Mouse (Mus musculus): ENCODE measurements around the gene Doc2g. TPM values are rescaled to one million over a fixed set of nuclear protein-coding genes. Genes with fewer than 3 reads are reported as not detected.
"Not testable (repeated sequence)": the region's sequence is repeated elsewhere in the genome, so short reads cannot be mapped to it uniquely, and the experiment has no call there.

The Doc2g gene
- polyA plus RNA-seq, 1 experiment from 2014 or later, result 8.1 TPM

DNA sequence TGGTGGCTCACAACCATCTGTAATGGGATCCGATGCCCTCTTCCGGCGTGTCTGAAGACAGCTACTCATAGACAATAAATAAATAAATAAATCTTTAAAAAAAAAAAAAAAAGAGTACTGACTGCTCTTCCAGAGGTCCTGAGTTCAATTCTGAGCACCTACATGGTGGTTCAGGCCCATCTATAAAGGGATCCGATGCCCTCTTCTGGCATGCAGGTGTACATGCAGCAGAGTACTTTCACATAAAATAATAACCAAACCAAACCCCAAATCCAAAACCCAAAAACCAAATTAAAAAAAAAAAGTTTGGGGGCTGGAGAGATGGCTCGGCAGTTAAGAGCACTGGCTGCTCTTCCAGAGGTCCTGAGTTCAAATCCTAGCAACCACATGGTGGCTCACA, 46.0 kb downstream of the Doc2g start:
- 83% methylated on average over 5 of the region's 5 CpGs for WGBS
- not testable (repeated sequence) for ATAC-seq; H3K27me3 ChIP-seq (ENCODE audit: control insufficient read depth, insufficient read depth, low read depth, low read length); H3K9me3 ChIP-seq (replicated peaks; ENCODE audit: control insufficient read depth, low read length, poor library complexity, severe bottlenecking); H3K4me2 ChIP-seq (ENCODE audit: low read length); H3K27ac ChIP-seq (ENCODE audit: low read length); H3K36me3 ChIP-seq (ENCODE audit: control insufficient read depth, insufficient read depth, low read length); H3K4me1 ChIP-seq (ENCODE audit: control insufficient read depth, insufficient read depth, low read length); H3K9ac ChIP-seq (ENCODE audit: low read depth, low read length); H3K4me3 ChIP-seq (ENCODE audit: low read depth, low read length)

DNA sequence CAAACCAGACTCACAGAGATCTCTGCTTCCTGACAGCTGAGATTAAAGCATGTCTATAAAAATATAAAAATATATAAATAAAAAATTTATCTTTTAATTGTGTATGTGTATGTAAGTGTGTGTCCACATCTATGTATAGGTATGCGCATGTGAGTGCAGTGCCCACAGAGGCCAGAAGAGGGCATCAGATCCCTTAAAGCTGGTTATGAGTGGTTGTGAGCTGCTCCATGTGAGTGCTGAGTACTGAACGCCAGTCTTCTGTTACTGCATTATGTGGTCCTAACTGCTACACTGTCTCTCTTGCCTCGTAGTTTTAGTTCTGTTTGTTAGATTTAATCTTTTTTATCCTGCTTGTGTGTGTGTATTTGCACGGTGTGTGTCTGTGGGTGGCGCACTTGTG, 47.9 kb downstream of the Doc2g start:
- Histone ChIP-seq H3K4me3 (ENCODE audit: low read depth, low read length) (no peak overlapping the region), H3K36me3 (ENCODE audit: control insufficient read depth, insufficient read depth, low read length) (no peaks in the 10 kb centered on the region), H3K4me1 (ENCODE audit: control insufficient read depth, insufficient read depth, low read length) (no peaks in the 10 kb centered on the region), H3K4me2 (ENCODE audit: low read length) (no peak overlapping the region), H3K9me3 (replicated peaks; ENCODE audit: control insufficient read depth, low read length, poor library complexity, severe bottlenecking) (no peaks in the 10 kb centered on the region), H3K9ac (ENCODE audit: low read depth, low read length) (no peak overlapping the region), H3K27ac (ENCODE audit: low read length) (no peak overlapping the region), H3K27me3 (ENCODE audit: control insufficient read depth, insufficient read depth, low read depth, low read length) (no peaks in the 10 kb centered on the region)
- ATAC-seq, result no peak
- WGBS, result 97% methylated on average over 5 of the region's 5 CpGs

DNA sequence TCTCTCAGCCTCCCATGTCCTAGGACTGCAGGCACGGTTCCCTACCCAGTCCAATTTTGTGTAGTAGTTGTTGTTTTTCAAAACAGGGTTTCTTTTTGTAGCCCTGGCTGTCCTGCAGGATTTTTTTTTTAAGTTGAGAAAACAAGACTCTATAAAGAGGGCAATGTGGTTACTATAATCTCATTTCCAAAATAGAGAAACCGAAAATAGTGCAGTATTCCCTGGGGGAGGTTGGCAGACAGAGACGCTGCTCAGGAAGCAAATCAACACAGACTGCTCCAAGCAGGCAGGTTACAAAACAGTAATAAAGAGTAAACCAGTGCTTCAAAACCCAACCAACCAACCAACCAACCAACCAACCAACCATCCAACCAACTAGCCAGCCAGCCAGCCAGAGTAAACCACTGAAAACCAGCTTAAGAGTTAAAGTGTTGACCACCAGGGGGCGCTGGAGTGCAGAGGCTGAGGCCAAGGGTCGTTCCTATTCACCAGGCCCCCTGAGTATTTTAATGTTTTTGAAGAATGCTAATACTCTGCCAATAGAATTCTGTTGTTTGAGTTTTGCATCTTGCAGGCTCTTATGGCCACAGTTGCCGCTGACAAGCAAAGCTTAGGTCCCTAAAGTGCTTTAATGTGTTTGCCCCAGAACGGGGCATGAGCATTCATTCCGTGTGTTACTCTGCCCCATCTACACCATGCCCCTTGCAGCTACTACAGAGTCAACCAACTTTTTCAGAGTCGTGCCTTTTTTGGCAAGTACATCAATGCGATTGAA, 48.8 kb downstream of the Doc2g start:
- Histone ChIP-seq H3K9ac (ENCODE audit: low read depth, low read length) (no peak overlapping the region), H3K4me3 (ENCODE audit: low read depth, low read length) (no peak overlapping the region), H3K27me3 (ENCODE audit: control insufficient read depth, insufficient read depth, low read depth, low read length) (no peaks in the 10 kb centered on the region), H3K27ac (ENCODE audit: low read length) (no peak overlapping the region), H3K4me1 (ENCODE audit: control insufficient read depth, insufficient read depth, low read length) (no peaks in the 10 kb centered on the region), H3K4me2 (ENCODE audit: low read length) (no peak overlapping the region), H3K9me3 (replicated peaks; ENCODE audit: control insufficient read depth, low read length, poor library complexity, severe bottlenecking) (no peaks in the 10 kb centered on the region), H3K36me3 (ENCODE audit: control insufficient read depth, insufficient read depth, low read length) (no peaks in the 10 kb centered on the region)
- 50% methylated on average over 10 of the region's 10 CpGs for WGBS
- no peak for ATAC-seq

DNA sequence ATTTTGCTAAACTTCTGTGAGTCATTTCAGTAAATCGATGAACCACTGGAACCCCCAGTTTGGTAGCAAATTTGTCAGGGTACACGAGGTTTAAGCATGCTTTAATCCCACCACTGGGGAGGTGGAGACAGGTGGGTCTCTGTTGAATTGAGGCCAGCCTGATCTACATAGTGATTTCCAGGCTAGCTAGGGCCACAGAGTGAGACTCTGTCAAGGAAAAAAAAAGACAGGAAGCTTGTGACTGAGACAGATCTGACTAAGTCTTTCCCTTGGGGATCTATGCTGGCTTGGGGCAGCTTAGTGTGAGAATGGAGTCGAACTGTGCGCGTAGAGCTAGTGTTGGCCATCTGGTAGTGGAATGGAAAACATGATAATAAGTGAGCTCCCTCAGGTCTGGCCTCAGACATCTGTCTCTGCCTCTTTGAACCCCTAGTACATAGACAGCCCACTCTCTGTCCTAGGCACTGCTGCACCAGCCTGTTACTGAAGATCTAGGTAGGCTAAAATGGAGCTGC, 49.5 kb downstream of the Doc2g start:
- Histone ChIP-seq H3K36me3 (ENCODE audit: control insufficient read depth, insufficient read depth, low read length) (no peaks in the 10 kb centered on the region), H3K4me1 (ENCODE audit: control insufficient read depth, insufficient read depth, low read length) (no peaks in the 10 kb centered on the region), H3K9ac (ENCODE audit: low read depth, low read length) (no peak overlapping the region), H3K4me2 (ENCODE audit: low read length) (no peak overlapping the region), H3K9me3 (replicated peaks; ENCODE audit: control insufficient read depth, low read length, poor library complexity, severe bottlenecking) (no peaks in the 10 kb centered on the region), H3K4me3 (ENCODE audit: low read depth, low read length) (no peak overlapping the region), H3K27me3 (ENCODE audit: control insufficient read depth, insufficient read depth, low read depth, low read length) (no peaks in the 10 kb centered on the region), H3K27ac (ENCODE audit: low read length) (no peak overlapping the region)
- ATAC-seq, result no peak
- WGBS, result 64% methylated on average over 5 of the region's 5 CpGs

DNA sequence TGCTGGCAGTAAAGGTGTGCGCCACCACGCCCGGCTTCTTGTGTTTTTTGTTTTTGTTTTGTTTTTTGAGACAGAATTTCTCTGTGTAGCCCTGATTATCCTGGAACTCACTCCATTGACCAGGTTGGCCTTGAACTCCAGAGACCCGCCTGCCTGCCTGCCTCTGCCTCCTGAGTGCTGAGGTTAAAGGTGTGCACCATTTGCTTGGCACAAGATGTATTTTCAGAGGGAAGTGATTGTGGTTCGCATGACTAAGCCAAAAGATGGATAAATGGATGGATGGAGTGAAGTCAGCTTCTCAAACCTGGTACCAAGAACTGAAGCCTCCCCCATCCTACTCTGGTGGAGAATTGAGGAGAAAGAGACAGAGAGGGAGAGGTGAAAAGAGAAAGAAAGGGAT, 51.5 kb downstream of the Doc2g start:
- Histone ChIP-seq H3K36me3 (ENCODE audit: control insufficient read depth, insufficient read depth, low read length) (no peaks in the 10 kb centered on the region), H3K9me3 (replicated peaks; ENCODE audit: control insufficient read depth, low read length, poor library complexity, severe bottlenecking) (no peaks in the 10 kb centered on the region), H3K27me3 (ENCODE audit: control insufficient read depth, insufficient read depth, low read depth, low read length) (no peaks in the 10 kb centered on the region), H3K4me3 (ENCODE audit: low read depth, low read length) (no peak overlapping the region), H3K4me2 (ENCODE audit: low read length) (no peak overlapping the region), H3K4me1 (ENCODE audit: control insufficient read depth, insufficient read depth, low read length) (no peaks in the 10 kb centered on the region), H3K9ac (ENCODE audit: low read depth, low read length) (no peak overlapping the region), H3K27ac (ENCODE audit: low read length) (no peak overlapping the region)
- 93% methylated on average over 5 of the region's 5 CpGs for WGBS
- ATAC-seq, result no peak

DNA sequence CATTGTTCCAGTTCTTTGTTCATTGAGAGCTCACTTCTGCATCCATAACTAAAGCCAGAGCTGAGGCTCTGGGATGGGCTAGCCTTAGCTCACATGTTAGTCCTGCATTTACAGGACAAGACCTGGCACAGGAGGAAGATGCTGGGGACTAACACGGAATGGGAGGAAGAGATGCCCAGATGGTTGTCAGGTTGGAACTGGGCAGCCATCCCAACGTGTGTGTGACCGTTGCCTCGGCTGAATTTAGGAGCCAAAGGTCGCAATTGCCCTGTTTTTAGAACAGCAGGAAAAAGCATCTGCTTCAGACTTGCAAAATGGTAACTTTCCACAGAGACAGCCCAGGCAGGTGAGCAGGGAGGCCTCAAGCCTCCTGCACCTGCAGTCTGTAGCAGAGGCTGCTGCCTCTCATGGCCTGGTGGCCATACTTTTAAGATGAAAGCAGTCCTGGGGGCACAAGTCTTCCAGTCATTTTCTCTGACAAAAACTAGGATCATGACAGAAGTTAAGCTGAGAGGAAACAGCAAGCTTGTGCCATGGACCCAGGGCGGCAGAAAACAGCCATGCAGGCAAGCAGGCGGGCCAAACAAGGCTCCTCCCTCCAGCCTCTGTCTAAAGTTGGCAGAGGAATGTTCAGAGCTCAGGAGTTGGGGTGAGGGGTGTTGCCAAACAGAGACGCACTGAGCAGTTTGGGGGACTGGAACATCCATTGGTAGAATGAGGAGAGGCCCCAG, 52.3 kb downstream of the Doc2g start:
- H3K36me3 ChIP-seq (ENCODE audit: control insufficient read depth, insufficient read depth, low read length), result no peaks in the 10 kb centered on the region
- ATAC-seq, result no peak
- no peaks in the 10 kb centered on the region for H3K27me3 ChIP-seq (ENCODE audit: control insufficient read depth, insufficient read depth, low read depth, low read length)
- H3K4me3 ChIP-seq (ENCODE audit: low read depth, low read length), result no peak overlapping the region
- H3K4me2 ChIP-seq (ENCODE audit: low read length), result no peak overlapping the region
- H3K4me1 ChIP-seq (ENCODE audit: control insufficient read depth, insufficient read depth, low read length), result no peaks in the 10 kb centered on the region
- no peak overlapping the region for H3K27ac ChIP-seq (ENCODE audit: low read length)
- no peak overlapping the region for H3K9ac ChIP-seq (ENCODE audit: low read depth, low read length)
- WGBS, result 67% methylated on average over 8 of the region's 8 CpGs
- H3K9me3 ChIP-seq (replicated peaks; ENCODE audit: control insufficient read depth, low read length, poor library complexity, severe bottlenecking), result no peaks in the 10 kb centered on the region

DNA sequence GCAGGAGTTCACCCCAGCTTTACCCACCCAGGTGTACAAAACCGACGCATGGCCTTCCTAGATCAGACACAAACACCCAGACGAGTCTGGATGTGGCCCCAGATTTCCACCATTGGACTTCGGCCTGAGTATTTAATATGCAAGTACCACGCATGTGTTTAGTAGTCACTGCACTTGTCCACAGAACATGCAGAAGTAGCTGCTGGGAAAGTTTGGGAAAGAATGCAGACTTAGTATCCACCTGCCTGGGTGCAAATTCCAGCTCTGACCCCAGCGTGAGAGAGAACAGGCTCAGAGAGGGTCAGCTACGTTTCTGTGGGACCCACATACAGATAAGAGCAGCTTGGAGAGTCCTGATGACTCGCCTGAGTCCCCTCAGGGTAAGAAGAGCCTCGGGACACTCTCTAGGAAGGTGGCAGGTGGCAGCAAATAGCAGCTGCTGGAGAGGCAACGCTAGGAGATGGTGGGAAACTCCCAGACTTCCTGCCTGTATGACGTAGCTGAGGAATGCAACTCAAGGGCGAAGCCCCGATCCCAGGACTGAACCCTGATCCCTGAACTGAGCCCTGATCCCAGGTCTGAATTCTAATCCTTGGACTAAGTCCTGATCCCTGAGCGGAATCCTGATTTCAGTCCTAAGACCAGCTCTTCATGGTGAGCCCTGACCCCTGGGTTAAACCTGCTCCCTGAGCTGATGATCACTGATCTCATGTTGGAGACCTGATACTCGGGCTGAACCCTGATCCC, 53.0 kb downstream of the Doc2g start:
- H3K4me1 ChIP-seq (ENCODE audit: control insufficient read depth, insufficient read depth, low read length), result no peaks in the 10 kb centered on the region
- H3K9me3 ChIP-seq (replicated peaks; ENCODE audit: control insufficient read depth, low read length, poor library complexity, severe bottlenecking), result no peaks in the 10 kb centered on the region
- no peak overlapping the region for H3K4me2 ChIP-seq (ENCODE audit: low read length)
- no peak overlapping the region for H3K4me3 ChIP-seq (ENCODE audit: low read depth, low read length)
- H3K9ac ChIP-seq (ENCODE audit: low read depth, low read length), result no peak overlapping the region
- ATAC-seq, result no peak
- H3K36me3 ChIP-seq (ENCODE audit: control insufficient read depth, insufficient read depth, low read length), result no peaks in the 10 kb centered on the region
- 63% methylated on average over 15 of the region's 15 CpGs for WGBS
- no peak overlapping the region for H3K27ac ChIP-seq (ENCODE audit: low read length)
- H3K27me3 ChIP-seq (ENCODE audit: control insufficient read depth, insufficient read depth, low read depth, low read length), result no peaks in the 10 kb centered on the region

Measured in midbrain, embryonic 16.5 days (tissue).